Mouse (Mus musculus) B cell, adult 67 days (primary cell): ENCODE measurements around the gene Chtop. TPM values are rescaled to one million over a fixed set of nuclear protein-coding genes. Genes with fewer than 3 reads are reported as not detected.

Source experiments
- total RNA-seq, 2 experiments: library from RNA; stranded (reverse); gene quantifications; 4 replicates each; pipeline ENCODE4 v1.2.4; 2023

Gene Chtop
- 100 to 1,000 TPM; 198 to 203 TPM for total RNA-seq

DNA sequence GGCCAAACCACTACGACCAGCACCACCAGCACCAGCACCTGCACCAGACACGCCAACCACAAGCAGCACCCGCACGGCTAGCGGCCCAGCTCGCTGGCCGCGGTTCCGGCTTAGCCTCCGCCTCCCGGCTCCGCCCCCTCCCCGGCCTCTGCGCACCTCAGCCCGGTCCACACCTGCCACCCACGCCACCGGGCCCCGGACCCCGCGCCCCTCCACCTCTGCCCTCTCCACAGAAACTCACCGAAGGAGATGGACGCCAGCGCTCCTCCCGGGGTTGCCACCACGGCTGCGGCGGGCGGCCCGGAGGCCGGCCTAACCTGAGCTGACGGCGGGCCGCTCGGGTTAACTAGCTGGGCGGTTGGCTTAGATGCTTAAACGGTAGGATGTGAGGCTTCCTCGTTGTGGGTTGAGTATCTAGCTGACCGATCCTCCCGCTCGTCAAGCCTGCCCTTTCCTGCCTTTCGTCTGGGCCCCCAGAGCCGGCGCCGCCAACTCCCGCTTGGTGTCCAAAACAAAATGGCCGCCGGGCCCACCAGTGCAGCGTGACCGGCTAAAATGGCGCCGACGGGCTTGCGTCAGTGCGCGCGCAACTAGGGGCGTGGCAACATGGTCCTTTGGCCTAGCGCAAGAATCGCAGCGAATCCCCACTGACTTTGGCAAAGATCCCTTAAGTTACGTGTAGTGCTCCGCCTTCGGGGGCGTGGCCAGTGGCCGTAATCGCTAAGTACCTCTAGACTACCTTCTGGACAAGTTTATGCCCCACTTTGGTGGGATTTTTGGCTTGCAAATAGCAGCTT lies at the start of gene Chtop:
Chtop (minus strand) TSS at position 549 of the 797 bp plus-strand sequence.

GRCm38 (mm10) chr3:90537141-90537904 lies 28.0 kb upstream of the Chtop start, which contains the start of gene S100a16:
Gene S100a16, plus strand, starts transcription at chr3:90537254.

DNA sequence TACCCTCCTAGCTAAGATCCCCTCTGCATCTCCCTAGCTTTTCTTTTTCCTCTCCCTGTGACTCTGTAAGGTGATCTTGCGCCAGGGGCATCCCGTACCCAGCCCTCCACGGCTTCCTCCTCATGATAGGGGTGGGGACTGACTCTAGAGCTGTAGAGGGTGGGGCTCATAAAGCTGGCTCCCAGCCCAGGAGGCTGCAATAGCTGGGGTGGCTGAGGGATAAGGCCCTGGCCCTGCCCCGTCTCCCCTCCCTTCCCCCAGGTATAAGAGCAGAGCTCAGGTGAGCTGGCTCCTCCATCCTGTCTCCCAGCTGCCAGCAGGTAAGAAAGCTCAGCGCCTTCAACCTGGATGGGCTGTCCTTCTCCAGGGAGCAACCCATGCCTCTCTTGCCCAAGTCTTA lies 17.3 kb upstream of the Chtop start, which contains the start of gene S100a14:
S100a14 (plus strand) TSS at position 277 of the 400 bp plus-strand sequence.

GRCm38 (mm10) chr3:90513796-90514590 lies 4.7 kb upstream of the Chtop start, which contains the start of the genes S100a1 and S100a13:
Gene S100a1, minus strand, starts transcription at chr3:90514392.
Gene S100a13, plus strand, starts transcription at chr3:90514435.

DNA sequence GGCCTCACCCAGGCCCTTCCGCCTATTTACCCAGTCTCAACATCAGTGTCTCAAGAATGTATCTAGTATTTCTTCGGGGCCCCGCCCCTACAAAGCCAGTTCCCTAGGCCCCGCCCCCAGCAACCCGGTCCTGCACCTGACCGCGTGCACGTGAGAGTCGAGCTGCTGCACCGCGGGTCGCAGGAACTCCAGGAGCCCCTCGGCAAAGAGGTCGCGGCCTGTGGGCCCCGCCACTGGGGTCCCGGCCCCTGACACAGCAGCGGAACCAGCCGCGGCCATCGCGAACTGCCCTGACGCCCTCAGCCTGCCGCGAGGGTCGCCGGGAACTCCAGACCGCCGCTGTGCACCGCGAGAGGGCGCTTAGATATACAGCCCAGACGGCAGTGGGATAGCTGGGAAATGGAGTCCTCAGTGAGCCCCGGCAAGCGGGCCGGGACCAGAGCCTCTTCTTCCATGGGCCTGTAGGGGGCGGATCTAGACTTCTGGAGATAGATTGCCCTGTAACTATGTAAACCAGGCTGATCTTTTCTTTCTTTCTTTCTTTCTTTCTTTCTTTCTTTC lies 18.5 kb downstream of the Chtop start, which contains the start of gene Snapin:
Snapin (minus strand) TSS at position 338 of the 561 bp plus-strand sequence.

GRCm38 (mm10) chr3:90475831-90476611 lies 33.3 kb downstream of the Chtop start, which contains the start of gene Ilf2:
Gene Ilf2, plus strand, starts transcription at chr3:90476126.

DNA sequence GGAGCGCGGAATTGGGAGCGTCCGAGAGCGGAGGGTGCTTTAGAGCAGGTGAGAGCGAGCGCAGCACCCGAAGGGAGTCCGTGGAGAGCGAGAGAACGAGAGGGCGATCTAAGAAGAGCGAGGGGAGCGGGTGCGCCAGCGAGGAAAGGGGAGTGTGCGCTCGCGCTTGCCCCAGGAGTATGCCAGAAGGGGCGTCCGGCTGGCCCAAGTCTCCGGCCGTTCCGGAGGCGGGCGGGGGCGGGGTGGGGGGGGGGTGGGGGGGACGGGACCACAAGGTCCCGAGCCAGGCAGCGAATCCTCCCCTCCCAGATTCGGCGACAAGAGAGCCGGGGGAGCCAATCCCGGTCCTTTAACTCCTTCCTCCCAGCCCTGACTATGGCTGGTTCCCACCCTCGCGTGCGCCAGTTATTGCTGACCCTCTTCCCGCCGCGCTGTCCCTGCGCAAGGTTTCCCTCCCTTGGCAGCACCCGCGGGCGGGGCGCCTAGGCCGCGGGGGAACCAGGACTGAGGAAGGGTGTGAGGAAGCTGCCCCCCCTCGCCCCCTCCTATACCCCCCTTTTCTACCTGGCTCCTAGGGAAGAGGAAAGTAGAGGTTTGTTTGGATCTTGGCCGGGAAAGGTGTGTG lies 43.5 kb downstream of the Chtop start, which contains the start of gene Npr1:
Npr1 (minus strand) TSS at position 181 of the 625 bp plus-strand sequence.

Other genes starting within 250 kb of the Chtop start
- gene Dennd4b, start 244.3 kb downstream of the Chtop start, total RNA-seq: 100 to 1,000 TPM; 180 TPM
- 100 to 1,000 TPM; 120 to 129 TPM for gene Gatad2b, start 216.3 kb downstream of the Chtop start, total RNA-seq
- gene Slc27a3, start 119.6 kb downstream of the Chtop start, total RNA-seq: 1 to 10 TPM; 1.4 to 3.3 TPM
- gene Ints3, start 75.9 kb downstream of the Chtop start, total RNA-seq: 10 to 100 TPM; 60.8 to 63.6 TPM
- gene Npr1, start 43.6 kb downstream of the Chtop start, total RNA-seq: not detected
- gene Ilf2, start 33.4 kb downstream of the Chtop start, total RNA-seq: 10 to 100 TPM; 93.4 to 97.9 TPM
- 10 to 100 TPM; 63.2 to 64.4 TPM for gene Snapin, start 18.5 kb downstream of the Chtop start, total RNA-seq
- not detected for gene S100a1, start 4.9 kb upstream of the Chtop start, total RNA-seq
- gene S100a13, start 4.9 kb upstream of the Chtop start, total RNA-seq: 10 to 100 TPM; 18.4 to 23.5 TPM
- 1 to 10 TPM in 1 of 2 experiments, under 1 TPM in 1; 0.70 to 1.2 TPM for gene S100a14, start 17.4 kb upstream of the Chtop start, total RNA-seq
- not detected for gene S100a16, start 27.8 kb upstream of the Chtop start, total RNA-seq
- not detected for gene S100a3, start 51.1 kb upstream of the Chtop start, total RNA-seq
- gene S100a2, start 80.7 kb upstream of the Chtop start, total RNA-seq: not detected
- gene Gm42674, start 92.4 kb upstream of the Chtop start, total RNA-seq: not detected
- 10 to 100 TPM; 51.9 to 57.1 TPM for gene S100a4, start 94.3 kb upstream of the Chtop start, total RNA-seq
- gene S100a5, start 99.0 kb upstream of the Chtop start, total RNA-seq: 1 to 10 TPM; 5.2 to 5.4 TPM
- gene S100a6, start 103.4 kb upstream of the Chtop start, total RNA-seq: 100 to 1,000 TPM in 1 of 2 experiments, 10 to 100 TPM in 1; 78.7 to 101 TPM
- gene S100a7a, start 144.5 kb upstream of the Chtop start, total RNA-seq: not detected
- gene S100a8, start 159.5 kb upstream of the Chtop start, total RNA-seq: 10 to 100 TPM in 1 of 2 experiments, 1 to 10 TPM in 1; 6.8 to 14.3 TPM
- 10 to 100 TPM in 1 of 2 experiments, 1 to 10 TPM in 1; 9.6 to 10.5 TPM for gene S100a9, start 186.2 kb upstream of the Chtop start, total RNA-seq
- gene Pglyrp4, start 217.4 kb upstream of the Chtop start, total RNA-seq: not detected